Mouse (Mus musculus): ENCODE results near the gene Zfp704.
A peak's percentile ranks its signal among the peaks of the same experiment; 100 is the strongest.

Gene Zfp704

GRCm38 (mm10) chr3:9407119-9407546 lies 202.8 kb downstream of the Zfp704 start:
- no peak for DNase-seq

DNA sequence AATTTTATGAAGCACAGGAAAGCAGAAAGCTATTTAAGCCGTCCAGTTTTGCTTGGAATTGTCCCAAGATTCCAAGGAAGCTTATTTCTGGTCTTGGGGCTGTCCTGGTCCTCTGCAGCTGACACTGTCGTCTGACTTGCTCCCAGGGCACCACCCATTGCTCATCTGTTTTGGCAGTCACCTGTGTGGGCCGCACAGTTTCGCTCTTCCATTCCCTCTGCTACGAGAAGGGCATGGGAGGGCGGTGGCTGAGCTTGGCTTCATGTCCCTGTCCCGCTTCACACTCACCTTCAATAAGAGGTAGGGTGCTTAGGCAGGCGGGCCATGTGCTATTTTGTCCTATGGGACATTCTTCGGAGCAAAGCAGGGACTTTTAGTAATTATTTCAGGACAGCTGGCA lies 204.5 kb downstream of the Zfp704 start:
- no peak for DNase-seq

DNA sequence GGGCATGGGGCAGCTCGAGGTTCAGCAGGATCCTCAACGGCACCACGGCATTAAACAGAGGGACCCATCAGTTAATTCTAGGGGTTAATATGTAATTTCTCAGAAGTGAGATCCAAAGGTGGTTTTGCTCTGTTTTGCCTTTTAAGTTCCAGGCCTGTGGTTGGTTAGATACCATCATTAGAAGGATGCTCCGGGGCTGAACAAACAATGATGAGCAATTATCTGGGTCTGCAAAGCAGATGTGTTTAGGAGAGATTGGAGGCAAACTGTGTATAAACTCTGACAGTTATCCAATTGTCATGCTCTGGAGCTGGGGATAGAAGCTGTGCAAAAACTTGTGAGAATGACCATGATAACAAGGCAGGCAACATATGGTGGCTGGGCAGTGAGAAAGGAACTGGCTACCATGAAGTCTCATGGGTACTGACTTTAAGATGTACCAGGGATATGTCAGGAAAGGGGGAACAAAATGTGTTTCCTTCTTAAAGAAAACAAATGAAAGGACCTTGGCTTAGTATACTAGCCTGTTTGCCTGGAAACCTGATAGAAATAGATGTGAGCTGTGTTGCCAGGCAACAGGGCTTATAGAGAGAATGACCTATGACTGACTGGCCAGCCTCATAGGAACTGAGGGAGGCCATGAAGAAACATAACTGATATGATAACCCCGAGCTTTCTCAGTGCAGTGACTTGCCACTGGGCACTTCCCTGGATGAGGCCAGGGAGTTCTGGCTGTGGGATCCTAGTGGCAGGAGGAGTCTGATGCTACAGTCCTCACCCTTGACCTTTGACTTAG lies 206.4 kb downstream of the Zfp704 start:
- DNase-seq, result no peak

DNA sequence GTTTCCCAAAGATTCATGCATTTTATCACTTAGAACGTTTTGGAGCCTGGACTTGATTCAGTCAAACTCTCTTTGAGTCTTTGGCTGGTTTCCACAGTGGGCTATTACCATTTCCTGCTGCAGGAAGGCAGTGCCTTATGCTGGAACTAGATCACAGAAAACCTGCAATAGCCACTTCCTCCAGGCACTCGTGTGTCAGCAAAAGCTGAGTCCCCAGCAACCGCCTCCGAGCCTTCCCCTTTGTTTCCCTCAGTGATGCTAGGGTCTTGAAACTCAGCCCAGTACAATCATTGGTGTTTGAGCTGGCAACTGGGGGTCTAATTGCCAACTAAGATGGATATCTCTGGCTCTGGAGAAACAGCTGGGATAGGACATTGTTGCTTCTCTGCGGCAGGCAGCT lies 207.0 kb downstream of the Zfp704 start:
- DNase-seq, result peak; percentile 47

DNA sequence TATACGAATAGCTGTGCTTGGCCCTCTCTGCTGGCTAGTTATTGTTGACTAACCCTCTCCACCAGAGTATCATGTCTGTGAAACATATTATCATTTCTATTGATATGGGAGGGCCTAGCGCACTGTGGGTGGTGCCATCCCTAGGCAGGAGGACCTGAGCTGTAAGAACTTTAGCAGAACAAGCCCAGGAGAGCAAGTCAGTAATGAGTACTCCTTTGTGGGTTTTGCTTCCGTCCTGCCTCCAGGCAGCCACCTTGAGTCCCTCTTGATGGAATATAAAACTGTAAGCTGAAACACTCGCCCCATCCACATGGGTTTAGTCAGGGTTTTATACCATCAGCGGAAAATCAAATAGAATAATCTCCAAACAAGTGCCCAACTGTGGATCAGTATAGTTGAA lies 207.5 kb downstream of the Zfp704 start:
- DNase-seq, result no peak

- no peak for DNase-seq
Observed at GRCm38 (mm10) chr3:9401685-9402084, 208.2 kb downstream of the Zfp704 start.

DNA sequence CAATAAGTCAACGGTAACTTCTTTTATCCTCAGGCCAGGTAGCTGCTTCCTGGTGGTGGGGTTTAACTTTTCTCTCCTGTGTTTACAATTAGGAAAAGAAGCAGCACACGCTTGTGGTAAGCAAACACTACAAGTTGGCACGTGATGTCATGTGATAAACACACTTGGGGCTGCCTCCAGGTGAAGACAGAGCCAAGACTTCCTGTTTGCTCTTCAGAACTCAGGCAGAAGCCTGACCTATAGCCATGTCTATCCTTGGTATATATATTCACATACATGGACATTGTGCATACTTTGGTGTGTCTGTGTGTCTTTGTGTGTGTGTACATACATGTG lies 209.0 kb downstream of the Zfp704 start:
- DNase-seq, result no peak

GRCm38 (mm10) chr3:9400201-9400885 lies 209.5 kb downstream of the Zfp704 start:
- no peak for DNase-seq

DNA sequence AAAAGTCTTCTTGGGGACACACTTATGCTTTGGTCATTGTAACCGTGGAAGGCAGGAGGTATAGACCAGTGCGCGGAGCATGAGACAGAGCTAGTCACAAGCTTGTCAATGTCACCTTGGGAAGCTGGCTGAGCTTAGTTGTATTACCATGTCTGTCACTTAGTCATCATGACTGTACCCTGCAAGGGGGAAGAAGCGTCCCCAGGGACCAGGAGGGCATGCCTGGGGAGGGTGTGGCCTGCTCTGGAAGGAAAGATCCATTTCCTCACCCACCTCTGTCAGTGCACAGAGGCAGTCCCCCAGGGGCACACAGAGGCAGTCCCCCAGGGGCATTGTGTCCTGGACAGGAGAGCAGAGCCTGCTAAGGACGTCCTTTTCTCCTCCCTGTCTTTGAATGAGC lies 211.6 kb downstream of the Zfp704 start:
- DNase-seq, result no peak

All from liver (tissue).